Mouse (Mus musculus) olfactory bulb, adult 2 months (tissue): ENCODE data around the gene Srsf10.

Experiments used
- CTCF ChIP-seq: fragments of 200-500 bp; IDR thresholded peaks from 2 replicates; pipeline ENCODE4 v1.5.1; 2012; ENCODE audit warnings: low read depth, mild to moderate bottlenecking, low read length, moderate library complexity; ENCODE audit not compliant: insufficient read depth
- POLR2A ChIP-seq: fragments of 200-500 bp; IDR thresholded peaks from 2 replicates; pipeline ENCODE4 v1.6.1; 2012; ENCODE audit warnings: mild to moderate bottlenecking, low read depth, low read length, moderate library complexity; ENCODE audit not compliant: insufficient read depth

GRCm38 (mm10) chr4:135821772-135822171 lies 33.8 kb upstream of the Srsf10 start:
- TF ChIP-seq CTCF (no peak), POLR2A (no peak)
